Mouse (Mus musculus) heart, postnatal 0 days (tissue): ENCODE results near the gene Syk.

Source experiments
- CTCF ChIP-seq: IDR thresholded peaks from 2 replicates; pipeline ENCODE4 v1.5.1; 2016; ENCODE audit warnings: antibody characterized with exemption, control low read depth, low read depth
- EP300 ChIP-seq: IDR thresholded peaks from 2 replicates; pipeline ENCODE4 v1.6.1; 2016; ENCODE audit warnings: antibody characterized with exemption, low read depth

GRCm38 (mm10) chr13:52570276-52570675 is 12.7 kb upstream of the Syk start:
- TF ChIP-seq CTCF (no peak), EP300 (no peak)
